Mouse (Mus musculus) ES-E14 (cell line): ENCODE measurements around the gene Rilp. TPM values are rescaled to one million over a fixed set of nuclear protein-coding genes. Genes with fewer than 3 reads are reported as not detected.
A peak's percentile ranks its signal among the peaks of the same experiment; 100 is the strongest.

Source experiments
- DNase-seq: peaks from one replicate; pipeline ENCODE4 v3.0.0-alpha.2; 2013; ENCODE audit warnings: low read depth, low spot score
- H3K27ac ChIP-seq: 2 replicates; pipeline ENCODE4 v1.5.1; 2012; ENCODE audit warnings: low read depth, mild to moderate bottlenecking, low read length, moderate library complexity, mixed read lengths; ENCODE audit not compliant: poor library complexity, insufficient read depth, severe bottlenecking
- H3K36me3 ChIP-seq: 2 replicates; pipeline ENCODE4 v1.6.1; 2012; ENCODE audit warnings: mild to moderate bottlenecking, low read length, moderate library complexity, mixed read lengths; ENCODE audit not compliant: control insufficient read depth, poor library complexity, insufficient read depth, severe bottlenecking
- H3K4me1 ChIP-seq, 2 experiments: fragments of 150-350 bp in 1 of 2; sonication (generic) in 1 of 2; 2 replicates each; pipeline ENCODE4 v1.6.1; 2012; ENCODE audit warnings: low read length in 2 of 2, mild to moderate bottlenecking in 1 of 2, mixed read lengths in 1 of 2; ENCODE audit not compliant: control insufficient read depth in 2 of 2, insufficient read depth in 2 of 2, poor library complexity in 1 of 2
- H3K4me3 ChIP-seq, 2 experiments: fragments of 150-350 bp in 1 of 2; sonication (generic) in 1 of 2; 2 replicates each; pipeline ENCODE4 v1.5.1; 2012; ENCODE audit warnings: low read length in 2 of 2, low read depth in 1 of 2, mild to moderate bottlenecking in 1 of 2, mixed read lengths in 1 of 2; ENCODE audit not compliant: insufficient read depth in 1 of 2, poor library complexity in 1 of 2, severe bottlenecking in 1 of 2
- H3K9ac ChIP-seq: 2 replicates; pipeline ENCODE4 v1.6.1; 2012; ENCODE audit warnings: low read depth, mild to moderate bottlenecking, low read length, mixed read lengths; ENCODE audit not compliant: poor library complexity, insufficient read depth, severe bottlenecking
- H3K9me3 ChIP-seq: fragments of 150-350 bp; sonication (generic); 2 replicates; pipeline ENCODE4 v1.6.1; 2012; ENCODE audit warnings: low read depth, mild to moderate bottlenecking, low read length; ENCODE audit not compliant: control insufficient read depth, insufficient read depth
- CHD2 ChIP-seq: IDR thresholded peaks from 2 replicates; pipeline ENCODE4 v1.6.1; 2014; ENCODE audit warnings: mild to moderate bottlenecking, low read depth, low read length, inconsistent platforms
- HCFC1 ChIP-seq: IDR thresholded peaks from 2 replicates; pipeline ENCODE4 v1.6.1; 2012; ENCODE audit warnings: low read length, inconsistent platforms, borderline replicate concordance; ENCODE audit not compliant: insufficient read depth
- MAFK ChIP-seq: IDR thresholded peaks from 2 replicates; pipeline ENCODE4 v1.6.1; 2014; ENCODE audit warnings: mild to moderate bottlenecking, low read depth, low read length, inconsistent platforms; ENCODE audit not compliant: insufficient read depth
- ZC3H11A ChIP-seq: IDR thresholded peaks from 2 replicates; pipeline ENCODE4 v1.6.1; 2012; ENCODE audit warnings: low read depth, mild to moderate bottlenecking, inconsistent platforms, low read length, borderline replicate concordance
- ZNF384 ChIP-seq: IDR thresholded peaks from 2 replicates; pipeline ENCODE4 v1.6.1; 2012; ENCODE audit warnings: low read depth, low read length, inconsistent platforms
- in situ Hi-C, 2 experiments: fragments of 600-800 bp; cut with MboI; formaldehyde crosslinking; loops; one replicate each; pipeline ENCODE4 v1.15.1; 2025; ENCODE audit warnings: low sequenced_read_pairs in 2 of 2, inconsistent platforms in 1 of 2; ENCODE audit not compliant: unreplicated experiment in 2 of 2
- total RNA-seq: library from RNA; depleted of rRNA; stranded (reverse); fragments of 300-350 nt; gene quantifications from 2 replicates; pipeline ENCODE4 v1.2.3, GENCODE M21; 2012

The Rilp gene
- total RNA-seq, 1 experiment, result 0.89 TPM

- in situ Hi-C loops, result no loop called here
- no peak for DNase-seq
These were observed 43.0 kb upstream of the Rilp start for GRCm38 (mm10) chr11:75466731-75467505.

GRCm38 (mm10) chr11:75467512-75468215 is 42.2 kb upstream of the Rilp start:
- in situ Hi-C loops, result no loop called here
- no peaks in the 10 kb centered on the region; the same call in 1 of the 2 replicates for H3K36me3 ChIP-seq

More at GRCm38 (mm10) chr11:75466731-75467505, 43.0 kb upstream of the Rilp start:
- H3K4me3 ChIP-seq, result no peak overlapping the region
- H3K36me3 ChIP-seq, result no peaks in the 10 kb centered on the region; the same call in 1 of the 2 replicates
- peaks cover 4 to 8% of the 10 kb centered on the region in 2 experiments; a peak in 3 of 4 replicates for H3K4me1 ChIP-seq
- TF ChIP-seq ZC3H11A (no peak), ZNF384 (no peak), CHD2 (no peak), HCFC1 (no peak), MAFK (no peak)
- H3K9me3 ChIP-seq, result no peaks in the 10 kb centered on the region
- no peak overlapping the region for H3K27ac ChIP-seq
- no peak overlapping the region for H3K9ac ChIP-seq

GRCm38 (mm10) chr11:75468410-75468809 is 41.5 kb upstream of the Rilp start:
- H3K9ac ChIP-seq, result peak overlapping the region; percentile 66
- DNase-seq, result no peak
- TF ChIP-seq ZC3H11A, result no peak
- TF ChIP-seq HCFC1, result no peak
- TF ChIP-seq MAFK, result no peak
- no peak for TF ChIP-seq CHD2
- no peak for TF ChIP-seq ZNF384
- peaks cover 4 to 8% of the 10 kb centered on the region in 2 experiments; a peak in 2 of 4 replicates for H3K4me1 ChIP-seq
- peak overlapping the region; percentile 49 to 58 for H3K4me3 ChIP-seq
- H3K27ac ChIP-seq, result no peak overlapping the region
- in situ Hi-C loops, result no loop called here
- no peaks in the 10 kb centered on the region for H3K9me3 ChIP-seq
- no peaks in the 10 kb centered on the region; the same call in 1 of the 2 replicates for H3K36me3 ChIP-seq

More at GRCm38 (mm10) chr11:75467512-75468215, 42.2 kb upstream of the Rilp start:
- Histone ChIP-seq H3K9me3 (no peaks in the 10 kb centered on the region), H3K4me3 (peak overlapping the region; percentile 49 to 58), H3K9ac (peak overlapping the region; percentile 66), H3K4me1 (peaks cover 6% of the 10 kb centered on the region in 2 experiments; a peak in 3 of 4 replicates), H3K27ac (peak overlapping the region; percentile 18; the same call in 1 of the 2 replicates)
- DNase-seq, result no peak
- no peak for TF ChIP-seq CHD2
- no peak for TF ChIP-seq MAFK
- TF ChIP-seq ZC3H11A, result no peak
- TF ChIP-seq ZNF384, result no peak
- no peak for TF ChIP-seq HCFC1

- Histone ChIP-seq H3K4me3 (no peak overlapping the region), H3K36me3 (no peaks in the 10 kb centered on the region; the same call in 1 of the 2 replicates), H3K9me3 (no peaks in the 10 kb centered on the region), H3K4me1 (peaks cover 2 to 7% of the 10 kb centered on the region in 2 experiments; a peak in 1 of 4 replicates), H3K27ac (no peak overlapping the region), H3K9ac (no peak overlapping the region)
- no peak for DNase-seq
- in situ Hi-C loops, result no loop called here
- no peak for TF ChIP-seq CHD2
- no peak for TF ChIP-seq MAFK
- no peak for TF ChIP-seq ZC3H11A
- no peak for TF ChIP-seq ZNF384
- no peak for TF ChIP-seq HCFC1
These were observed 40.6 kb upstream of the Rilp start for GRCm38 (mm10) chr11:75469261-75469660.
